Mouse (Mus musculus): ENCODE results near the gene 1700029H14Rik.

DNA sequence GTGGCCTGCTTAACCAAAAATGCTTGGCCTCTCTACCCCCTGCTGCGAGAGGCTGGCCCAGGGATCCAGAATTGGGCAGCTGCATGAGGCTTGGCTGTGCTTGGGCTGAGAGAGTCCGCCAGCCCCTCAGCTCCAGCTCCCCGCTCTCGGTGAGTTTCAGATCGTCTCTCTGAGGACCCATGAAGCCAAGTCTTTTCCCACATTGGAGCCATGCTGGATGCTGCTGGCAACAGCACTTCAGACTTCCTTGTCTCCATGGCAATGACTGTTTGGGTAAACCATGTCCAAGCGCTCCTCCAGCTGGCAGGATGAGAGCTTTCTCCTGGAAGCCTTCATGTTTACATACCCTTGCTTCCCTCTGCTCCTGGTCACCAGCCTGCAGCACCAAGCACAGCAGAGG, 23.4 kb downstream of the 1700029H14Rik start:
- TF ChIP-seq CTCF (conservative IDR thresholded peaks at IDR 0.05; ENCODE audit: low read length) (no peak), POU5F1 (IDR thresholded peaks at IDR 0.05; ENCODE audit: borderline replicate concordance, low read length) (no peak), NANOG (IDR thresholded peaks at IDR 0.05; ENCODE audit: borderline replicate concordance, low read length) (no peak)

Data from E14TG2a.4 (cell line).